27 mouse cellular contexts compared by ENCODE assay signal in the genomic region with DNA sequence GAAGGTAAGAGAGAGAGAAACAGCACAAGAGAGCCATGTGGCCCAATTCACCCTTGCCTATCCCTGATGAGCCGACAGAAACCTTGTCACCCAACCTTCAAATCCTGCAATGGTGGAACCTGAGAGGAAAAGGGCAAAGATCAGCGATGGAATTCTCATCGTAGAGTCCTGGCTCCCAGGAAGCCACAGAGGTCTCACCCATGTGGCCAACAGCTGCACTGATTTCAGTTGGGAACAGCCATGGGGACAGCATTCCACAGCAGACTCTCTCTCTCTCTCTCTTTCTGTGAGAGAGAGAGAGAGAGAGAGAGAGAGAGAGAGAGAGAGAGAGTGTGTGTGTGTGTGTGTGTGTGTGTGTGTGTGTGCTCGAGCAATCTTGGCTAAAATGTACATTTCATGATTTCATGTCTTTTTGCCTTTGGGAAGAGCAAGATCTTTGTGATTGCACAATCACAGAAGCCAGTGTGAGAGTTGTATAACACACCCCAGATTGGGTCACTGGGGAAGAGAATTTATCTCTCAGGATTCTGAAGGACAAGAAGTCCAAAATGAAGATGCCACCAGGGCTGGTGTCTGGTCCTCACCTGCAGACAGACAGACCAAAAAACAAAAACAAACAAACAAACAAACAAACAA. TPM values are rescaled to one million over a fixed set of nuclear protein-coding genes. Genes with fewer than 3 reads are reported as not detected.
DNase-seq lines count a peak whose midpoint lies in the region; ATAC-seq and TF ChIP-seq lines count a peak whose summit lies in the region.
"Had no signal": no experiment of that assay in that cellular context is flagged by ENCODE, and none has a peak within 500 bp of the region (broad histone marks: within the 10 kb centered on the region; RNA-seq: fewer than 3 reads in every experiment).

No protein-coding gene starts in this region.

- no peak for TF ChIP-seq EP300 in lung, postnatal 0 days (IDR thresholded peaks at IDR 0.05)

- H3ac ChIP-seq in myocyte (ENCODE audit: control insufficient read depth, insufficient read length), result no peak overlapping the region

- 47% methylated on average over 4 of the region's 4 CpGs for WGBS in lung, postnatal 0 days
- WGBS in lung, adult 2 months, result 59% methylated on average over 4 of the region's 4 CpGs
- WGBS in midbrain, embryonic 13.5 days, result 78% methylated on average over 4 of the region's 4 CpGs
- WGBS in hindbrain, postnatal 0 days, result 66% methylated on average over 4 of the region's 4 CpGs

- no peak overlapping the region for H3K27ac ChIP-seq in lung, postnatal 0 days (ENCODE audit: low read length)
- no peak overlapping the region for H3K27ac ChIP-seq in midbrain, embryonic 13.5 days
- no peak overlapping the region for H3K27ac ChIP-seq in hindbrain, postnatal 0 days
- H3K27ac ChIP-seq: embryonic facial prominence, embryonic 13.5 days; embryonic facial prominence, embryonic 15.5 days; forebrain, embryonic 10.5 days; forebrain, embryonic 12.5 days had no signal

- H3K9ac ChIP-seq in lung, postnatal 0 days (replicated peaks; ENCODE audit: low read depth), result no peak overlapping the region
- no peak overlapping the region for H3K9ac ChIP-seq in midbrain, embryonic 13.5 days (replicated peaks)
- H3K9ac ChIP-seq in hindbrain, postnatal 0 days (replicated peaks; ENCODE audit: low read length), result no peak overlapping the region
- H3K9ac ChIP-seq: embryonic facial prominence, embryonic 13.5 days; embryonic facial prominence, embryonic 15.5 days; forebrain, embryonic 12.5 days; forebrain, postnatal 0 days had no signal

- H3K4me2 ChIP-seq in lung, postnatal 0 days (replicated peaks; ENCODE audit: low read depth, low read length), result no peak overlapping the region
- no peak overlapping the region for H3K4me2 ChIP-seq in myocyte (ENCODE audit: low read depth)
- no peak overlapping the region for H3K4me2 ChIP-seq in midbrain, embryonic 13.5 days (replicated peaks)
- H3K4me2 ChIP-seq in hindbrain, postnatal 0 days (ENCODE audit: low read depth, low read length), result no peak overlapping the region
- H3K4me2 ChIP-seq: embryonic facial prominence, embryonic 13.5 days; embryonic facial prominence, embryonic 15.5 days; forebrain, embryonic 12.5 days had no signal

- H3K27me3 ChIP-seq in lung, postnatal 0 days (replicated peaks; ENCODE audit: insufficient read depth, low read length), result peaks cover 22% of the 10 kb centered on the region; the same call in 1 of the 2 replicates
- no peaks in the 10 kb centered on the region for H3K27me3 ChIP-seq in myocyte (ENCODE audit: control insufficient read depth, insufficient read depth, insufficient read length)
- H3K27me3 ChIP-seq in midbrain, embryonic 13.5 days, result 0 out of 2 replicates have a peak, but pooled peaks cover 6% of the 10 kb centered on the region
- no peaks in the 10 kb centered on the region for H3K27me3 ChIP-seq in hindbrain, postnatal 0 days (ENCODE audit: insufficient read depth, low read length)

- no peak for TF ChIP-seq CTCF in lung, postnatal 0 days (IDR thresholded peaks at IDR 0.05)
- TF ChIP-seq CTCF in lung, adult 2 months (IDR thresholded peaks at IDR 0.05; ENCODE audit: insufficient read depth, low read length), result no peak
- TF ChIP-seq CTCF in hindbrain, postnatal 0 days (IDR thresholded peaks at IDR 0.05; ENCODE audit: low read depth), result no peak

- no peaks in the 10 kb centered on the region for H3K79me2 ChIP-seq in myocyte (ENCODE audit: control insufficient read depth, insufficient read depth)

- peak; percentile 61 for DNase-seq in lung, postnatal 0 days (ENCODE audit: low spot score)
- DNase-seq in lung, adult 2 months, result no peak
- DNase-seq in NIH3T3 (ENCODE audit: low read depth), result peak; percentile 18
- DNase-seq in hindbrain, postnatal 0 days (ENCODE audit: low spot score), result no peak
- DNase-seq: adrenal gland, adult 8-10 months; adrenal gland, postnatal 14 days; adrenal gland, postnatal 36 days; cerebellum, adult 18-20 months; cerebellum, adult 8-10 months; cerebellum, adult 9-11 months; cerebellum, postnatal 36 days; embryo, embryonic 11 days; forebrain, postnatal 0 days had no signal

- no peaks in the 10 kb centered on the region for H3K36me3 ChIP-seq in lung, postnatal 0 days (ENCODE audit: insufficient read depth, low read length)
- no peaks in the 10 kb centered on the region for H3K36me3 ChIP-seq in myocyte (ENCODE audit: control insufficient read depth, insufficient read depth)
- H3K36me3 ChIP-seq in midbrain, embryonic 13.5 days, result no peaks in the 10 kb centered on the region
- H3K36me3 ChIP-seq in hindbrain, postnatal 0 days (ENCODE audit: insufficient read depth, low read length), result no peaks in the 10 kb centered on the region
- H3K36me3 ChIP-seq: embryonic facial prominence, embryonic 13.5 days; embryonic facial prominence, embryonic 15.5 days; forebrain, embryonic 10.5 days; forebrain, embryonic 12.5 days; G1E had no signal

- no peak for ATAC-seq in lung, postnatal 0 days
- ATAC-seq in midbrain, embryonic 13.5 days, result no peak
- ATAC-seq in hindbrain, postnatal 0 days, result no peak
- ATAC-seq: CD4-positive, CD25-positive, alpha-beta regulatory T cell, adult 4 months; forebrain, embryonic 14.5 days; forebrain, postnatal 0 days had no signal

- no peak for TF ChIP-seq POLR2A in lung, adult 2 months (IDR thresholded peaks at IDR 0.05; ENCODE audit: borderline replicate concordance, extremely low read depth, low read depth, low read length)
- TF ChIP-seq POLR2A in myocyte (IDR thresholded peaks at IDR 0.05; ENCODE audit: insufficient read length, low read depth), result no peak

- no peak overlapping the region for H3K4me3 ChIP-seq in lung, postnatal 0 days (ENCODE audit: low read depth, low read length)
- H3K4me3 ChIP-seq in lung, adult 2 months (replicated peaks; ENCODE audit: extremely low read depth, low read depth, low read length), result no peak overlapping the region
- no peak overlapping the region for H3K4me3 ChIP-seq in myocyte
- no peak overlapping the region for H3K4me3 ChIP-seq in midbrain, embryonic 13.5 days (replicated peaks)
- no peak overlapping the region for H3K4me3 ChIP-seq in hindbrain, postnatal 0 days (ENCODE audit: low read length)
- H3K4me3 ChIP-seq: embryonic facial prominence, embryonic 13.5 days; embryonic facial prominence, embryonic 15.5 days; erythroblast, embryonic 14.5 days; forebrain, embryonic 10.5 days; forebrain, embryonic 12.5 days had no signal

- H3K4me1 ChIP-seq in lung, postnatal 0 days (ENCODE audit: insufficient read depth, low read depth, low read length), result no peaks in the 10 kb centered on the region
- peaks cover 5% of the 10 kb centered on the region; the same call in 1 of the 2 replicates for H3K4me1 ChIP-seq in lung, adult 2 months (ENCODE audit: control insufficient read depth, insufficient read depth, low read length)
- peaks cover 21% of the 10 kb centered on the region for H3K4me1 ChIP-seq in midbrain, embryonic 13.5 days (replicated peaks)
- H3K4me1 ChIP-seq in hindbrain, postnatal 0 days (ENCODE audit: insufficient read depth, low read length), result peaks cover 10% of the 10 kb centered on the region; the same call in 1 of the 2 replicates

- H3K9me3 ChIP-seq in lung, postnatal 0 days (ENCODE audit: low read length), result no peaks in the 10 kb centered on the region
- H3K9me3 ChIP-seq in midbrain, embryonic 13.5 days, result no peaks in the 10 kb centered on the region
- H3K9me3 ChIP-seq in hindbrain, postnatal 0 days (ENCODE audit: low read length), result no peaks in the 10 kb centered on the region
- H3K9me3 ChIP-seq: embryonic facial prominence, embryonic 13.5 days; embryonic facial prominence, embryonic 15.5 days; forebrain, embryonic 12.5 days had no signal

TF ChIP-seq in myocyte, 11 proteins besides CTCF, POLR2A, EP300 and RAD21:
- no peak for TF ChIP-seq MAX (IDR thresholded peaks at IDR 0.05; ENCODE audit: low read depth)
- TF ChIP-seq MYOD1 (IDR thresholded peaks at IDR 0.05; ENCODE audit: control insufficient read depth in 1 of 3, insufficient read length in 2 of 3, low read depth in 2 of 3), result peak in 1 of 3 experiments; percentile 72
- peak; percentile 79 for TF ChIP-seq CEBPB (IDR thresholded peaks at IDR 0.05; ENCODE audit: insufficient read depth, poor library complexity, severe bottlenecking)
- no peak for TF ChIP-seq POLR2AphosphoS2 (IDR thresholded peaks at IDR 0.05; ENCODE audit: insufficient read length, low read depth)
- peak; percentile 8 to 74 (median 27) for TF ChIP-seq MYOG (IDR thresholded peaks at IDR 0.05; ENCODE audit: control insufficient read depth in 1 of 3, insufficient read depth in 1 of 3, insufficient read length in 2 of 3, low read depth in 2 of 3)

RNA-seq across cellular contexts. Expression of gene Enpp7, which starts 13.6 kb away (rescaled TPM):
- polyA plus RNA-seq in lung, postnatal 0 days (2015; fragmentation: Nextera tagmentation; extraction: Ambion mirVana), result not detected in 2 replicates
- 0.13 TPM in 1 of 2 replicates, not detected in the other for polyA plus RNA-seq in lung, adult 2 months (2012; rRNA removed)
- polyA plus RNA-seq in myocyte (2012; fragmentation: generic; extraction: Trizol), result not detected
- polyA plus RNA-seq in midbrain, embryonic 13.5 days (2015; fragmentation: Nextera tagmentation; extraction: Ambion mirVana), result not detected in 2 replicates
- not detected in 2 replicates for total RNA-seq in hindbrain, postnatal 0 days (2014; rRNA removed)
- not detected in 2 replicates for polyA plus RNA-seq in hindbrain, postnatal 0 days (2015; fragmentation: Nextera tagmentation; extraction: Ambion mirVana)
- total RNA-seq: adrenal gland, adult 18-20 months; adrenal gland, adult 8-10 months; adrenal gland, postnatal 14 days; adrenal gland, postnatal 36 days; CH12.LX; common myeloid progenitor, adult 5-6 weeks; forebrain, postnatal 0 days; G1E had no signal
- polyA plus RNA-seq: CD4-positive, CD25-positive, alpha-beta regulatory T cell, adult 4 months; embryonic facial prominence, embryonic 11.5 days; embryonic facial prominence, embryonic 13.5 days; embryonic facial prominence, embryonic 15.5 days; erythroblast, embryonic 14.5 days; forebrain, embryonic 10.5 days; forebrain, embryonic 12.5 days; forebrain, embryonic 14.5 days; forebrain, postnatal 0 days; G1E had no signal

RNA-seq across cellular contexts. Expression of gene Cbx2, which starts 21.2 kb away (rescaled TPM):
- polyA plus RNA-seq in lung, postnatal 0 days (2015; fragmentation: Nextera tagmentation; extraction: Ambion mirVana), result 6.2 and 6.9 TPM in 2 replicates
- polyA plus RNA-seq in lung, adult 2 months (2012; rRNA removed), result 2.9 and 4.4 TPM in 2 replicates
- polyA plus RNA-seq in myocyte (2012; fragmentation: generic; extraction: Trizol), result 10.2 TPM
- polyA plus RNA-seq in midbrain, embryonic 13.5 days (2015; fragmentation: Nextera tagmentation; extraction: Ambion mirVana), result 34.7 and 35.5 TPM in 2 replicates
- total RNA-seq in hindbrain, postnatal 0 days (2014; rRNA removed), result 14.6 and 18.9 TPM in 2 replicates
- 7.0 and 7.4 TPM in 2 replicates for polyA plus RNA-seq in hindbrain, postnatal 0 days (2015; fragmentation: Nextera tagmentation; extraction: Ambion mirVana)
- polyA plus RNA-seq: G1E had no signal

RNA-seq across cellular contexts. Expression of gene Cbx8, which starts 39.2 kb away (rescaled TPM):
- polyA plus RNA-seq in lung, postnatal 0 days (2015; fragmentation: Nextera tagmentation; extraction: Ambion mirVana), result 9.4 and 9.8 TPM in 2 replicates
- polyA plus RNA-seq in lung, adult 2 months (2012; rRNA removed), result 3.8 and 3.9 TPM in 2 replicates
- polyA plus RNA-seq in myocyte (2012; fragmentation: generic; extraction: Trizol), result 4.9 TPM
- 9.8 and 15.2 TPM in 2 replicates for polyA plus RNA-seq in midbrain, embryonic 13.5 days (2015; fragmentation: Nextera tagmentation; extraction: Ambion mirVana)
- 10.0 and 11.4 TPM in 2 replicates for total RNA-seq in hindbrain, postnatal 0 days (2014; rRNA removed)
- polyA plus RNA-seq in hindbrain, postnatal 0 days (2015; fragmentation: Nextera tagmentation; extraction: Ambion mirVana), result 6.5 and 7.6 TPM in 2 replicates
- total RNA-seq: G1E had no signal
- polyA plus RNA-seq: G1E had no signal

Comparison
In these comparisons a context has a peak if more than half of its experiments do, and no peak if none do; other contexts are left out.
1. DNase-seq: peak in lung, postnatal 0 days (single experiment) and NIH3T3 (single experiment); none in lung, adult 2 months (single experiment) and hindbrain, postnatal 0 days (single experiment).